Mouse (Mus musculus): ENCODE data around the gene Ddx55.
A peak's percentile ranks its signal among the peaks of the same experiment; 100 is the strongest.

The Ddx55 gene

GRCm38 (mm10) chr5:124552558-124553307 is at the start of gene Ddx55:
TSS of gene Ddx55 (plus strand) at chr5:124552864.
- peak; percentile 95 for DNase-seq (ENCODE audit: low read depth)

- no peak for DNase-seq (ENCODE audit: low read depth)
Observed at GRCm38 (mm10) chr5:124503742-124504141, 48.9 kb upstream of the Ddx55 start.

DNA sequence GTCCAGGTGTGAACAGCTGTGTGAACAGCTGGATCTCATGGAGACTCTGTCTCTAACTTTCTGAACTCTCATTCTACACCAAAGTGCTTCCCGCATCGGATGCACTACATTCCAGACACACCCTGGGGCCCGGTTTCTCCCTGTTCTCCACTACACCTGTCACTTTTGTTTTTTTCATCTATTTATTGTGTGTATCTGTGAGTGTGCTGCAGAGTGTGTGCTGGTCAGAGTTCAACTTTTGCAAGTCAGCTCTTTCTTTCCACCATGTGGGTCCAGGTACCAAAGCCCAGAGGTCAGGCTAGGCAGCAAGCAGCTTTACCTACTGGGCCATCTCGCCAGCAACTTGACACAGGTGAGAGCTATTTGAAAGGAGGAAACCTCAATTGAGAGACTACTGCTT is 47.4 kb upstream of the Ddx55 start:
- no peak for DNase-seq (ENCODE audit: low read depth)

DNA sequence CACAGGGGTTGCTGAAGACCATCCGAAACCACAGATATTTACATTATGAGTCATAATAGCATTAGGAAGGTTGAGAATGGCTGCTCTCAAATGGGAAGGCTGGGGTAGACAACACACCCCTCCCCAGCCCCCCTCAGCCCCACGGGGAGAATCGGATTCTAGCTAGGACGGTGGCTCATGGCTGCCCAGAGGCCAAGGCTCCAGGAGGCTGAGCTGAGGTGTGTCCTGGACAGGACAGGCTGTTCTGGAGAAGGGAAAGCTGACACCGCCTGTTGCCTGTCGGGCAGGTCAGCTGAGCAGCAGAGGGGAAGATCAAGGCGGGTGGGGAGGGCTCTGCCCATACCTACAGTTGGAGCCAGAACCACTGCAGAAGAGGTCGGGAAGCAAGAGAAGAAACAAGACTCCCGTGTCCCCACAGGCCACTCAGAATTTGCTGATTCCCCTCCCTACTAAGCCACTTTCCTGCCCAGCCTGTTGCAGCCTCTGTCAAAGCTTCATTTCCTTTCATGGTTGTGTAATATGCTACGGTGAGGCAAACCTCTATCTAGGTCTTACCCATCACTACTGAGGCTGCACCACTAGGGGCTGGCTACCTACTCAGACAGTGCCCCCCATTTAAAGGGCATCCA is 45.8 kb upstream of the Ddx55 start:
- DNase-seq (ENCODE audit: low read depth) = no peak

DNA sequence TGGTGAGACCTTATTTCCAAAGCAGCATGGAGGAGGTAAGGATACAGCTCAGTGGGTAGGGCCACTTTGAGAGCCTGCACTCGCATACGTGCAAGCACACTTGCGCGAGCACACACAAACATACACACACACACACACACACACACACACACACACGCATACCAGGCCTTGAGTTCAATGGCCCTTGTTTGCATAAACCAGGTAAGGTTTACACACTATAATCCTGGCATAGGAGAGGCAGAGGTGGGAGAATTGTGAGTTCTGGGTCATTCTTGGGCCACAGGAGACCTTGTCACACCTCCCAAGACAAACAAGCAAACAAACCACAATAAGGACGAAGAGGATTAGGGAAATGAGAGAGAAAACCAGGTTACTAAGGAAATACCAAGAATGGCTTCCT is 43.5 kb upstream of the Ddx55 start:
- DNase-seq (ENCODE audit: low read depth) = no peak

DNA sequence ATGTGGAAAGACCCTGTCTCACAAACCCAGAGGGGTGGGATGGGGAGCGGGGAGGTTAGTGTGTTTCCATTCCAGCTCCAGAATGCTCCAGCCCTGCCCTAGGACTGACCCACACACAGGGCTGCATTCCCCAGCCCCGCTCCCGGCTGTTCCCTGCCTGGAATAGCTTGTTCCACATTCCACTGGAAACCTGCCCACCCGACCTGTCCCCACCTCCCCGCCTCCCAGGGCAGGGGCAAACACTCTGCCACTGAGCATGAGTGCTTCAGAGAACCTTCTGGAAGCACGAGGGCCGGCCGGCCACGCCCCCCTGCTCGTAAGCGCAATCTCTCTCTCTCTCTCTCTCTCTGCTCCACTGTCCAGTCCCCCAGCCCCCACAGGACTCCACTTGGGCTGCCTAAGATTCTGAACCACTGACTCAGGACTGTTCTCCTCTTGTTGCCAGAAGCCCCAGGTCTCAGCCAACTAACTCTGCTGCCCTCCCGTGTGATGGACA is 42.9 kb upstream of the Ddx55 start:
- no peak for DNase-seq (ENCODE audit: low read depth)

DNA sequence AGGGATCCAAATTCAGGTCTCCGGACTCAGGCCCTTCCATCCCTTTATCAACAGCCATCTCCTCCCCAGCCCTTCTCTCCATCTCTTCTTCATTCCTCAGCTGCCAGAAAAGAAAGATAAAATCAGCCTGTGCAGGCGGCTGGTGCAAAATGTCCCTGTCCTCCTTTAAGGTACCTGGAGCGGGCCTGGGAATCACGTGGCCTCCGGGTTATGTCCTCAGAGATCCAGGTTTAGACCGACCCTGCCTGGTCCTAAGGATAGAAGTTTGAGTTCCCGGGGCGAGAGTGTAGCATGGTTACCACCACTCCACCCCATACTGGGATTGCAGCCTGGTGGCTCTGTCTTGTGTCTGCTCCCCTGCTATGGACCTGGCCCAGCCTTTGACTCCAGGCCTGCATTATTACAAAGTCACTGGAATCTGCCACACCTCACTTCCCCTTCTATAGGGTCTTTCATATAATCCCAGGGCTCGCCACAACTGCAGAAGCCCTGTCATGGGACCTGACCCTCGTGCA is 42.1 kb upstream of the Ddx55 start:
- DNase-seq (ENCODE audit: low read depth) = no peak

DNA sequence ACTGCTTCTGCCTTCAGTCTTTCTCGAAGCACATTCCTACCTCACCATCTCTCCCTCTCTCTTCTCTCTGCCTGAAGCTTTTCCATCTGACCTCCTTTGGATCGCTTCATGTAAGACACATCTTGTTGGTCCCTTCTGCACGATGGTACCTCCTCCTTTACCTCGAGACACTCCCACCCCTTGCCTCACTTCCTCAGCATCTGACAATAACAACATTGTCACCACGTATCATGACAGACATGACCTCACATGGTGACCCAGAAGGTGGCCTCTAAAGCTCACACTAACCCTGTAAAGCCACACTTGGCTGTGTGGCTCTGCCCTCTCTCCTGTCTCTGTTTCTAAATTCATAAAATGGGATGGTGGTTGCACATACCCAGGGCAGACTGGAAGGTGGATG is 36.9 kb upstream of the Ddx55 start:
- DNase-seq (ENCODE audit: low read depth) = no peak

DNA sequence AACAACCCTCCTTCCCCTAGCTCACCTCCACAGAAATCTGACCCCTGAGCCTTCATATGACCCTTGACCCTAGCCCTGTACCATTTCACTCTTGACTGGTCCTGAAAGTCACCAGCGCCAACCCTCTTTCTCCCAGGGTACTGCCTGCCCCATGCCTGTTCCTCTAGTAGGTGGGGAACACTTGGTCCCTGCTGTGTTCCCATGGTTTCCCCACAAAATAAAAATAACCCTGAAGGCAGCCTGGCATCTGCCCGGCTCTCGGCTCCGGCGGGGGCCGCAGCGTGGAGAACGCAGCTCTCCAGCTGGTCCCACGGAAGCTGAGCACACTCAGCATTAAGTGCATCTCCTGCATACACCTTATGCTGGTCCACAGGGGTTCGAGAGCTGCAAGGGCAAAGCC is 34.0 kb upstream of the Ddx55 start:
- no peak for DNase-seq (ENCODE audit: low read depth)

GRCm38 (mm10) chr5:124521588-124521987 is 31.1 kb upstream of the Ddx55 start:
- DNase-seq (ENCODE audit: low read depth) = no peak

GRCm38 (mm10) chr5:124523032-124523431 is 29.6 kb upstream of the Ddx55 start:
- no peak for DNase-seq (ENCODE audit: low read depth)

DNA sequence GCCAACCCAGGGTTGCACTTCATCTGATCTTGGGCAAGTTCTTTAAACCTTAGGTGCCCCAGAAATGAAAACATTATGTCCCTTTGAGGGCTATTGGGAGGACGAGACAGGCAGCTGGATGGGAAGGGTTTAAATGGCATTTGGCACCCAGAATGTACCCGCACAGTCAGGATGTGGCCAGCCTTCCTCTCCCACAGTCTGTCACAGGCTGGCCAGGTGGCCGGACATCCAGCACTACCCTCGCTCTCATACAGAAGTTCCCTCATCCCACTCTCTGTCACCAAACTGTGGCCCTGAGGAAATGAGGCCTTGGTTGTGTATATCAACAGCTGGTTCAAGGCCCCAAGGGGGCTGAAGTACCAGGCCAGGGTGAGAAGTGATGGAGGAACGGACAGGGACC is 27.7 kb upstream of the Ddx55 start:
- DNase-seq (ENCODE audit: low read depth) = no peak

DNA sequence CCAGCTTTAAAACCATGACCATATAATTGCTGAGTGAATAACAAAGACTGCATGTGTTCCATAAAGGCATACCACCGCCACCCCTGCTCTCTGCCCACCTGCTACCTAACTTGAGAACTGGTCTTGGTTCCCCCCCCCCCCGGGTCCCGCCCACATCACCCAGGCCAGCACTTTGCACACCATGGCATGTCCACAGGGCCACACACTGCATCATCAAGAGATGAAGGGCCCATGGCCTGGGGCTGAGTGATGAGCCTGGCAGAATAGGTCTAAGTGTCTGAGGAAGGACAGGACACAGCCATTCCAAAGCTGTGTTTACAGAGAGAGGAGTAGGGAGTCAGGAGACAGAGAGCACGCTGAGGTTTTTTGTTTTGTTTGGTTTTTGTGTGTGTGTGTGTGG is 24.3 kb upstream of the Ddx55 start:
- no peak for DNase-seq (ENCODE audit: low read depth)

DNA sequence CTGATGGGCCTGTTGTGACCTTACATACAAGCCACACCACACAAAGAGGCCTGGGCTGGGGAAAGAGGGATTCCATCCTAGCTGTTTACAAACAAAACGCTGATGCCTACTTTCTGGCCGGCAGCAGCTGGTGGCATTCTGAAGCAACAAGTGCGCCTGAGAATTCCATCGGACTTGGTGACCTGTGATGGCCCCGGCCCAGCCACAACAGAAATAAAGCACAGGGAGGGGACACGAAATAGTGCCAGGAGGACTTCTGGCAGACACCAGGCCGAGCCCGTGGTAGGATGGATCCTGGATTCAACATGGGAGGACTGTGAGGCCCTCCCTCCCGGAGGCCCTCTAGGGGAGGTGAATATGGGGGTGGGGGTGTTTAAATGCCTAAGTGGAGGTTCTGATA is 23.9 kb upstream of the Ddx55 start:
- DNase-seq (ENCODE audit: low read depth) = no peak

- DNase-seq (ENCODE audit: low read depth) = no peak
Observed at GRCm38 (mm10) chr5:124529191-124529651, 23.4 kb upstream of the Ddx55 start.

DNA sequence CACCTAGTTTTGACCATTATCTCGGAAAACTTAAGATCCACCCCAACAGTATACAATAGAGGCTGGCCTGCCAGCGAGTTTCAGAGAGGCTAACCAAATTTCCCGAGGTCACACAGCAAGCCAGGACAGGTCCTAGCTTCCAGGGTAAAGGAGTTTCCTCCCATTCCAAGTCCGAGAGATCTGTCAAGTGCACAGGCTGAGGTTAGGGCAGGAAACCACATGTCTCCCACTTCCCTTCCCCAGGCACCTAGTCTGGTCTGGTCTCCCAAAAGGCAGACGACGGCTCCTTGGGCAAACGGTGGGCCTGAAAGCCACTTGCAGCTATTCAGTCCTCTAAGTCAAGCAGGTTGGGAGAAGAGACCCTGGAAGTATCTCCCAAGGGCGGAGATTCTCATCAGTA is 23.0 kb upstream of the Ddx55 start:
- DNase-seq (ENCODE audit: low read depth) = no peak

- no peak for DNase-seq (ENCODE audit: low read depth)
Observed at GRCm38 (mm10) chr5:124530655-124531582, 21.7 kb upstream of the Ddx55 start, which contains the start of gene Rilpl1. TSS of gene Rilpl1 (minus strand) at chr5:124531391.

GRCm38 (mm10) chr5:124531583-124531930 is 21.1 kb upstream of the Ddx55 start:
- no peak for DNase-seq (ENCODE audit: low read depth)

DNA sequence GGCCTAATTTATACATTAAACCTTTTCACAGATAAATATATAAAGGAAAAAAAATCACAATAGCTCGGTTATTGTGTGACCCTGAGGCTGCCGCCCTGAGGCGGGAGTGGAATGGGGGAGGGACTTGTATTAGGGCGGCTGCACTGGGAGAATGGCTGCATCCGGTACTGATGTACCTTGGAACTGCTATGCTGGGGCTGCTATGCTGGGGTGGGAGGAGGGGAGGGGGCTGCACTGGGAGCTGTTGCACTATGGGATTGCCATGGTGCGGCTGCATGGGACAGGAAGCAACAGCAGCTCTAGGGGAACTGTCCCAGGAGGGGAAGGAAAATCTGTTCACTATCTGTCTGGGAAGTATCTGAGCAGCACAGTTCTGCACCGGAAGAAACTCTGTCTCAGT is 20.2 kb upstream of the Ddx55 start:
- no peak for DNase-seq (ENCODE audit: low read depth)

DNA sequence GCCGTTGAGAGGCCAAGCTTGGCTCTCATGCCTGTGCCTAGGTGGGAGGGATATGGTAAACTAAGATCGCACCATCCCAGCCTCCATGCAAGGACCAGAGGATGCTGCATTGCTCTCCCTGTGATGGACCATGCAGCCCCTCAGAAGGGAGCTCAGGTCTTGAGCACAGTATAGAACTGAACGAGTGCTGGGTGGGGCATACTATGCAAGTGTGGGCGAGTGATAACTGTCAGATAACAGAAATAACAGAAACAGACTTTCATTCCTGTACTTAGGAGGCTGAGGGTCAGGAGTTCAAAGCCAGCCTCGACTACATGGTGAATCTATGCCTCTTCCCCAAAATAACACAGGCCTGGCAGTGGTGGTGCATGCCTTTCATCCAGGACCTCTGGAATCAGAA is 17.6 kb upstream of the Ddx55 start:
- DNase-seq (ENCODE audit: low read depth) = no peak

- DNase-seq (ENCODE audit: low read depth) = no peak
Observed at GRCm38 (mm10) chr5:124536776-124537175, 15.9 kb upstream of the Ddx55 start.

Data from c-Kit-positive CD71-negative TER-119-negative erythroid progenitor cells, embryonic 14.5 days (primary cell).